Mouse (Mus musculus): ENCODE results near the gene Fgfr2.

Gene Fgfr2

GRCm38 (mm10) chr7:130368036-130368826 is 2754.9 kb downstream of the Fgfr2 start:
- no peak for DNase-seq (ENCODE audit: low read depth, low spot score)

- no peak for DNase-seq (ENCODE audit: low read depth, low spot score)
These were observed 2755.7 kb downstream of the Fgfr2 start for GRCm38 (mm10) chr7:130367222-130368035.

- DNase-seq (ENCODE audit: low read depth, low spot score) = no peak
These were observed 2757.4 kb downstream of the Fgfr2 start for GRCm38 (mm10) chr7:130365711-130366110.

GRCm38 (mm10) chr7:130340412-130341152 is 2782.6 kb downstream of the Fgfr2 start:
- no peak for DNase-seq (ENCODE audit: low read depth, low spot score)

- DNase-seq (ENCODE audit: low read depth, low spot score) = no peak
These were observed 2785.5 kb downstream of the Fgfr2 start for GRCm38 (mm10) chr7:130337601-130338000.

GRCm38 (mm10) chr7:130335440-130336051 is 2787.6 kb downstream of the Fgfr2 start:
- DNase-seq (ENCODE audit: low read depth, low spot score) = no peak

- DNase-seq (ENCODE audit: low read depth, low spot score) = no peak
These were observed 2790.5 kb downstream of the Fgfr2 start for GRCm38 (mm10) chr7:130332515-130333220.

- no peak for DNase-seq (ENCODE audit: low read depth, low spot score)
These were observed 2795.4 kb downstream of the Fgfr2 start for GRCm38 (mm10) chr7:130327603-130328365.

- no peak for DNase-seq (ENCODE audit: low read depth, low spot score)
These were observed 2797.1 kb downstream of the Fgfr2 start for GRCm38 (mm10) chr7:130325983-130326433.

- DNase-seq (ENCODE audit: low read depth, low spot score) = no peak
These were observed 2798.3 kb downstream of the Fgfr2 start for GRCm38 (mm10) chr7:130324716-130325401.

- no peak for DNase-seq (ENCODE audit: low read depth, low spot score)
These were observed 2799.4 kb downstream of the Fgfr2 start for GRCm38 (mm10) chr7:130323766-130324165.

GRCm38 (mm10) chr7:130319799-130320556 is 2803.2 kb downstream of the Fgfr2 start:
- no peak for DNase-seq (ENCODE audit: low read depth, low spot score)

GRCm38 (mm10) chr7:130316294-130316693 is 2806.9 kb downstream of the Fgfr2 start:
- no peak for DNase-seq (ENCODE audit: low read depth, low spot score)

GRCm38 (mm10) chr7:130315221-130315620 is 2807.9 kb downstream of the Fgfr2 start:
- no peak for DNase-seq (ENCODE audit: low read depth, low spot score)

GRCm38 (mm10) chr7:130314658-130315057 is 2808.5 kb downstream of the Fgfr2 start:
- DNase-seq (ENCODE audit: low read depth, low spot score) = no peak

- DNase-seq (ENCODE audit: low read depth, low spot score) = no peak
These were observed 2811.8 kb downstream of the Fgfr2 start for GRCm38 (mm10) chr7:130311362-130311761.

- no peak for DNase-seq (ENCODE audit: low read depth, low spot score)
These were observed 2814.0 kb downstream of the Fgfr2 start for GRCm38 (mm10) chr7:130309180-130309579.

GRCm38 (mm10) chr7:130307036-130307435 is 2816.1 kb downstream of the Fgfr2 start:
- no peak for DNase-seq (ENCODE audit: low read depth, low spot score)

GRCm38 (mm10) chr7:130304642-130305041 is 2818.5 kb downstream of the Fgfr2 start:
- no peak for DNase-seq (ENCODE audit: low read depth, low spot score)
